Mouse (Mus musculus) limb, embryonic 14.5 days (tissue): ENCODE data around the gene Ddx47. TPM values are rescaled to one million over a fixed set of nuclear protein-coding genes. Genes with fewer than 3 reads are reported as not detected.

Experiments
- ATAC-seq: fragments of 200-750 bp; cut with Nextera tagmentation; 2 replicates; pipeline ENCODE4 v1.8.0; 2017; ENCODE audit warnings: low read depth, moderate number of reproducible peaks, moderate TSS enrichment; ENCODE audit not compliant: low FRiP score
- DNase-seq: peaks from one replicate; pipeline ENCODE4 v3.0.0-alpha.2; 2015; ENCODE audit warnings: low spot score
- H3K27ac ChIP-seq: fragments of 300-500 bp; sonication (generic); replicated peaks from 2 replicates; pipeline ENCODE4 v1.5.1; 2014; ENCODE audit warnings: low read depth, mild to moderate bottlenecking, low read length, moderate library complexity, mixed read lengths
- H3K27me3 ChIP-seq: fragments of 300-500 bp; sonication (generic); 2 replicates; pipeline ENCODE4 v1.6.1; 2014; ENCODE audit warnings: low read length, mixed read lengths; ENCODE audit not compliant: control insufficient read depth, insufficient read depth
- H3K36me3 ChIP-seq: fragments of 300-500 bp; sonication (generic); 2 replicates; pipeline ENCODE4 v1.6.1; 2014; ENCODE audit warnings: mild to moderate bottlenecking, low read length, moderate library complexity, mixed read lengths; ENCODE audit not compliant: control insufficient read depth, insufficient read depth
- H3K4me1 ChIP-seq: fragments of 300-500 bp; sonication (generic); 2 replicates; pipeline ENCODE4 v1.6.1; 2014; ENCODE audit warnings: antibody characterized with exemption, low read length, mixed read lengths; ENCODE audit not compliant: control insufficient read depth, insufficient read depth
- H3K4me2 ChIP-seq: fragments of 300-500 bp; sonication (generic); replicated peaks from 2 replicates; pipeline ENCODE4 v1.6.1; 2014; ENCODE audit warnings: low read depth, mild to moderate bottlenecking, low read length, moderate library complexity; ENCODE audit not compliant: severe bottlenecking
- H3K4me3 ChIP-seq: fragments of 300-500 bp; sonication (generic); replicated peaks from 2 replicates; pipeline ENCODE4 v1.5.1; 2014; ENCODE audit warnings: low read length
- H3K9ac ChIP-seq: fragments of 300-500 bp; sonication (generic); 2 replicates; pipeline ENCODE4 v1.6.1; 2014; ENCODE audit warnings: mild to moderate bottlenecking, low read depth, low read length, moderate library complexity; ENCODE audit not compliant: severe bottlenecking
- H3K9me3 ChIP-seq: fragments of 300-500 bp; sonication (generic); 2 replicates; pipeline ENCODE4 v1.6.1; 2016; ENCODE audit warnings: low read length; ENCODE audit not compliant: control insufficient read depth
- POLR2A ChIP-seq: fragments of 200-500 bp; IDR thresholded peaks from 2 replicates; pipeline ENCODE4 v1.8.0; 2012; ENCODE audit warnings: inconsistent platforms, mild to moderate bottlenecking, moderate library complexity, borderline replicate concordance; ENCODE audit not compliant: insufficient read depth, insufficient read length; ENCODE audit errors: extremely low read depth
- WGBS: fragments of 180-500 bp; shearing (Covaris S2); extraction: QIAGEN DNeasy Blood & Tissue Kit; methylation state at CpG from one replicate; pipeline ENCODE4 v1.1.7; 2014; 5-methylcytosine and 5-hydroxymethylcytosine counted together
- polyA plus RNA-seq, 2 experiments: library from polyadenylated mRNA; depleted of rRNA in 1 of 2; stranded (reverse) in 1 of 2; unstranded in 1 of 2; fragments of >200 nt; fragmentation: Nextera tagmentation in 1 of 2; extraction: Ambion mirVana in 1 of 2; gene quantifications; 2 replicates each; pipeline versions ENCODE4 v1.2.1 to v1.2.3; 2012 to 2014

The Ddx47 gene
- polyA plus RNA-seq, 2 experiments, result 97.6 to 104 TPM

GRCm38 (mm10) chr6:134994985-134995384, 16.4 kb upstream of the Ddx47 start:
- Histone ChIP-seq H3K4me2 (no peak overlapping the region), H3K4me1 (no peaks in the 10 kb centered on the region), H3K27me3 (no peaks in the 10 kb centered on the region), H3K4me3 (no peak overlapping the region), H3K36me3 (no peaks in the 10 kb centered on the region), H3K9me3 (no peaks in the 10 kb centered on the region), H3K27ac (no peak overlapping the region), H3K9ac (no peak overlapping the region)
- no peak for TF ChIP-seq POLR2A
- ATAC-seq, result no peak
- WGBS, result 55% methylated on average over 8 of the region's 8 CpGs
- DNase-seq, result no peak

DNA sequence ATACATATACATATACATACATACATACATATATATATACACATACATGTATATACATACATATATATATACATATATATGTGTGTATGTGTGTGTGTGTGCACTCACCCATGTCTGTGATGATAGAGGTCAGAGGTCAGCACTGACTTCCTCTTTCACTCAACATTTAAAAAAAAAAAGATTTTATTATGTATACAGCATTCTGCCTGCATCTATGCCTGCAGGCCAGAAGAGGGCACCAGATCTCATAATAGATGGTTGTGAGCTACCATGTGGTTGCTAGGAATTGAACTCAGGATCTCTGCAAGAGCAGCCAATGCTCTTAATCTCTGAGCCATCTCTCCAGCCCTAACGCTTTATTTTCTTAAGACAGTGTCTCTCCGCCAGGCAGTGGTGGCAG, 14.5 kb upstream of the Ddx47 start:
- DNase-seq, result no peak
- Histone ChIP-seq H3K27me3 (no peaks in the 10 kb centered on the region), H3K4me3 (no peak overlapping the region), H3K9me3 (no peaks in the 10 kb centered on the region), H3K27ac (no peak overlapping the region), H3K4me2 (no peak overlapping the region), H3K4me1 (no peaks in the 10 kb centered on the region), H3K9ac (no peak overlapping the region), H3K36me3 (no peaks in the 10 kb centered on the region)
- no peak for ATAC-seq
- no peak for TF ChIP-seq POLR2A
- 79% methylated on average over 2 of the region's 2 CpGs for WGBS

DNA sequence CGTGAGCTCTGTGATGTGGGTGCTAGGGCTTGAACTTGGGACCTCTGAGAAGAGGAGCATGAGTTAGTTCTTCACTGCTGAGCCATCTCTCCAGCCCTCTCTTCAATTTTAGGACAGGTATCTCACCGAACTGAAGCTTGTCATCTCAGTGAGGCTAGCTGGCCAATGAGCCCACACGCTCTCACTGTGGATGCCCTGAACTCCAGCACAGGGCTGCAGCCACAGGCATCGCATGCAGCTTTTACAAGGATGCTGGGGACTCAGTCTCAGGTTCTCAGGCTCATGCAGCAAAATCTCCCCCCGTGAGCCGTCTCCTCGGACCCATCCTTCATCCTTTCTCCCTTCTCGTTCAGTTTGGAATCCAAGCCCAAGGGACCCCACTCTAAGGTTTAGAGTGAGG, 13.3 kb upstream of the Ddx47 start:
- Histone ChIP-seq H3K36me3 (no peaks in the 10 kb centered on the region), H3K27ac (no peak overlapping the region), H3K9me3 (no peaks in the 10 kb centered on the region), H3K4me3 (no peak overlapping the region), H3K9ac (no peak overlapping the region), H3K4me1 (no peaks in the 10 kb centered on the region), H3K4me2 (no peak overlapping the region), H3K27me3 (no peaks in the 10 kb centered on the region)
- DNase-seq, result no peak
- TF ChIP-seq POLR2A, result no peak
- 71% methylated on average over 8 of the region's 8 CpGs for WGBS
- no peak for ATAC-seq

DNA sequence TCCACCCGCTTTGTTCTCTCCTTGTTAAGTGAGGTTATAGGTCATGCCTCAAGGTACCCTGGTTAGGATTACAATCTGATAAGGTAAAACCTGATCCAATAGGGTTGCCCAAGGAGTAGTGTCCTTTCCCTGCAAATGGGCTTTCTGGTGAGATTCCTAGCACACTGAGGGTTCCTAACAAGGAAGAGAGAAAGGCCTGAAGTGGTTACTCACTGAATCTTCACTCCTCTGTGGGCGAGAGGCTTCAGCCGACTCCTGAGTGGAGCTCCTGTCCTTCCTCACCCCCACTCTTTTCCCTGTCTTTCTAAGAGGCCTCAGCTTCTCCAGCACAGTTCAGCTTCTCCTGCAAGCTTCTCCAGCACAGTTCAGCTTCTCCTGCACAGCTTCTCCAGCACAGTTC, 12.6 kb upstream of the Ddx47 start:
- 57% methylated on average over 3 of the region's 3 CpGs for WGBS
- H3K9me3 ChIP-seq, result no peaks in the 10 kb centered on the region
- DNase-seq (no peak), ATAC-seq (no peak)
- H3K27ac ChIP-seq, result no peak overlapping the region
- TF ChIP-seq POLR2A, result no peak
- H3K4me3 ChIP-seq, result no peak overlapping the region
- no peak overlapping the region for H3K9ac ChIP-seq
- H3K4me2 ChIP-seq, result no peak overlapping the region
- no peaks in the 10 kb centered on the region for H3K27me3 ChIP-seq
- H3K4me1 ChIP-seq, result no peaks in the 10 kb centered on the region
- no peaks in the 10 kb centered on the region for H3K36me3 ChIP-seq

DNA sequence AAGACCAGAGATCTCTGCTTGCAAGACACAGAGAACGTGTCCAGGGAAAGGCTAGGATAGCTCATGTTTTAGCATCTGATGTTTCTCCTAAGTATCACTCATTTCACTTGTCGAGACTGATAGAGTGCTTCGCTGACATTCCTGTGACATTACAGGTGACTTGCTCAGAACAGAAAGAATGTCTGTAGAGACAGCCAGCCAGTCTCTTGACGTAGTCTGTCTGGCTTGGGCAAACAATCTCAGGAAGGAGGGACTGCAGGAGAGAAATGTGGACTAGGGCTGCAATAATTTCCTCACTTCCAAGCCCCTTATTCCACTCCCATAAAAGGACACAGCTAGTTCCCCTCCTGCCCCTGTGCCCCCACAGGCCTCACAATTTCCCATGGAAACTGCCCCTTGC, 11.1 kb upstream of the Ddx47 start:
- Histone ChIP-seq H3K27ac (no peak overlapping the region), H3K36me3 (no peaks in the 10 kb centered on the region), H3K9me3 (no peaks in the 10 kb centered on the region), H3K27me3 (no peaks in the 10 kb centered on the region), H3K4me2 (no peak overlapping the region), H3K9ac (no peak overlapping the region), H3K4me1 (no peaks in the 10 kb centered on the region), H3K4me3 (no peak overlapping the region)
- no peak for TF ChIP-seq POLR2A
- 71% methylated on average over 4 of the region's 4 CpGs for WGBS
- no peak for DNase-seq
- no peak for ATAC-seq

GRCm38 (mm10) chr6:135001991-135002390, 9.4 kb upstream of the Ddx47 start:
- H3K27ac ChIP-seq, result no peak overlapping the region
- no peaks in the 10 kb centered on the region for H3K9me3 ChIP-seq
- H3K9ac ChIP-seq, result no peak overlapping the region
- no peak overlapping the region for H3K4me2 ChIP-seq
- H3K36me3 ChIP-seq, result no peaks in the 10 kb centered on the region
- no peaks in the 10 kb centered on the region for H3K27me3 ChIP-seq
- H3K4me1 ChIP-seq, result no peaks in the 10 kb centered on the region
- no peak overlapping the region for H3K4me3 ChIP-seq
- ATAC-seq, result no peak
- DNase-seq, result no peak
- TF ChIP-seq POLR2A, result no peak
- WGBS, result 90% methylated on average over 4 of the region's 4 CpGs
